Mouse (Mus musculus): ENCODE data around the gene Akap9. TPM values are rescaled to one million over a fixed set of nuclear protein-coding genes. Genes with fewer than 3 reads are reported as not detected.

Gene Akap9
- polyA plus RNA-seq, 1 experiment from 2014 or later = 107 TPM

GRCm38 (mm10) chr5:4039351-4039750 is 111.5 kb downstream of the Akap9 start:
- Histone ChIP-seq H3K9me3 (replicated peaks) (no peaks in the 10 kb centered on the region), H3K27ac (ENCODE audit: poor library complexity, severe bottlenecking) (no peak overlapping the region), H3K4me2 (no peak overlapping the region), H3K4me3 (no peak overlapping the region), H3K36me3 (peaks cover 75% of the 10 kb centered on the region), H3K27me3 (replicated peaks) (no peaks in the 10 kb centered on the region), H3K4me1 (replicated peaks) (no peaks in the 10 kb centered on the region), H3K9ac (no peak overlapping the region)
- no peak for ATAC-seq (ENCODE audit: insufficient number of reproducible peaks, low FRiP score)
- 82% methylated on average over 8 of the region's 8 CpGs for WGBS

GRCm38 (mm10) chr5:4040372-4040771 is 112.5 kb downstream of the Akap9 start:
- no peak for ATAC-seq (ENCODE audit: insufficient number of reproducible peaks, low FRiP score)
- H3K9ac ChIP-seq = no peak overlapping the region
- no peaks in the 10 kb centered on the region for H3K4me1 ChIP-seq (replicated peaks)
- H3K36me3 ChIP-seq = peaks cover 74% of the 10 kb centered on the region
- no peaks in the 10 kb centered on the region for H3K9me3 ChIP-seq (replicated peaks)
- no peaks in the 10 kb centered on the region for H3K27me3 ChIP-seq (replicated peaks)
- 86% methylated on average over 6 of the region's 6 CpGs for WGBS
- H3K4me3 ChIP-seq = no peak overlapping the region
- no peak overlapping the region for H3K27ac ChIP-seq (ENCODE audit: poor library complexity, severe bottlenecking)
- no peak overlapping the region for H3K4me2 ChIP-seq

DNA sequence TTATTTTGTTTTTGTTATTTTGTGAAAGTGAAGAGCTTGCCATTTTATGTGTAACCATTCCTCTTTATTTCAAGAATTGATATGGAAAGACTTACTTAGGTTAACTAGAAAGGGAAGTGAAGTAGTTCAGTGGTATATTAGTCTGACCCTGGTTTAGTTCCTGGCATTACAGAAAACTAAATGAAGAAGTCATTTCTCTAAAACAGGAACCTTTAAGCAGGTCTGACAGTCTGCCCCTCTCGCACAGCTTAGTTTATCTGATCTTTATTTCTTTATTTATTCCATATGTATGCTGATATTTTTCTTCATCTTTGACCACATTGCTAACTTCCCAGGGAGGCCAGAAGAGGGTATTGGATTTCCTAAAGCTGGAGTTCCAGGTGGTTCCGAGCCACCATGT is 113.1 kb downstream of the Akap9 start:
- H3K9me3 ChIP-seq (replicated peaks) = no peaks in the 10 kb centered on the region
- ATAC-seq (ENCODE audit: insufficient number of reproducible peaks, low FRiP score) = no peak
- no peak overlapping the region for H3K27ac ChIP-seq (ENCODE audit: poor library complexity, severe bottlenecking)
- WGBS = 92% methylated on average over 2 of the region's 2 CpGs
- no peaks in the 10 kb centered on the region for H3K4me1 ChIP-seq (replicated peaks)
- peaks cover 72% of the 10 kb centered on the region for H3K36me3 ChIP-seq
- no peak overlapping the region for H3K4me2 ChIP-seq
- H3K4me3 ChIP-seq = no peak overlapping the region
- no peak overlapping the region for H3K9ac ChIP-seq
- H3K27me3 ChIP-seq (replicated peaks) = no peaks in the 10 kb centered on the region

GRCm38 (mm10) chr5:4060313-4060712 is 132.5 kb downstream of the Akap9 start:
- WGBS = 91% methylated on average over 8 of the region's 8 CpGs
- Histone ChIP-seq H3K9me3 (replicated peaks) (no peaks in the 10 kb centered on the region), H3K27ac (ENCODE audit: poor library complexity, severe bottlenecking) (no peak overlapping the region), H3K36me3 (peaks cover 80% of the 10 kb centered on the region), H3K4me3 (no peak overlapping the region), H3K4me1 (replicated peaks) (no peaks in the 10 kb centered on the region), H3K4me2 (no peak overlapping the region), H3K27me3 (replicated peaks) (no peaks in the 10 kb centered on the region), H3K9ac (no peak overlapping the region)
- no peak for ATAC-seq (ENCODE audit: insufficient number of reproducible peaks, low FRiP score)

GRCm38 (mm10) chr5:4066476-4067115 is 138.7 kb downstream of the Akap9 start:
- H3K36me3 ChIP-seq = peaks cover 82% of the 10 kb centered on the region
- H3K4me2 ChIP-seq = no peak overlapping the region
- no peaks in the 10 kb centered on the region for H3K9me3 ChIP-seq (replicated peaks)
- no peak overlapping the region for H3K27ac ChIP-seq (ENCODE audit: poor library complexity, severe bottlenecking)
- H3K9ac ChIP-seq = no peak overlapping the region
- no peaks in the 10 kb centered on the region for H3K4me1 ChIP-seq (replicated peaks)
- no peak; the same call in 1 of the 2 replicates for ATAC-seq (ENCODE audit: insufficient number of reproducible peaks, low FRiP score)
- H3K27me3 ChIP-seq (replicated peaks) = no peaks in the 10 kb centered on the region
- H3K4me3 ChIP-seq = no peak overlapping the region
- WGBS = 85% methylated on average over 18 of the region's 18 CpGs

DNA sequence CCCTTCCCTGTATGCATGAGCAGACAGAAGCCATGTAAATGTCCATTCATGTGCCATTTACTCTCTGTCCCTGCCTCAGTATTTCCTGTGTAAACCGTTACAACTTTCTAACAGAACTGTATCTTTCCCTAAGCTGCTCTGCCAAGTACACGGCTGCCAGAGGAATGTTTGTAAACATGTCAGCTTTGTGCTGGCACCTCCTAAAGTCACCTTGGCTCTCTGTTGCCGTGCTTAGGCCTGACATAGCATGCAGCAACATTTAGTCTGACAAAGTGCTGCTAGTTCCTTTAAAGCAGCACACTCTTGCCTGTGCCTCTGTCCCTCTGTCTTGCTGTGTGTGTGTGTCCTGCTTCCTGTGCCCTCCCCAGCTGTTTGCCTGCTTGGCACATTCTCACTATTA is 139.3 kb downstream of the Akap9 start:
- Histone ChIP-seq H3K27me3 (replicated peaks) (no peaks in the 10 kb centered on the region), H3K9me3 (replicated peaks) (no peaks in the 10 kb centered on the region), H3K36me3 (peaks cover 82% of the 10 kb centered on the region), H3K4me1 (replicated peaks) (no peaks in the 10 kb centered on the region), H3K4me2 (no peak overlapping the region), H3K9ac (no peak overlapping the region), H3K4me3 (no peak overlapping the region), H3K27ac (ENCODE audit: poor library complexity, severe bottlenecking) (no peak overlapping the region)
- ATAC-seq (ENCODE audit: insufficient number of reproducible peaks, low FRiP score) = no peak
- WGBS = 62% methylated on average over 3 of the region's 3 CpGs

GRCm38 (mm10) chr5:4079086-4079485 is 151.2 kb downstream of the Akap9 start:
- Histone ChIP-seq H3K4me1 (replicated peaks) (no peaks in the 10 kb centered on the region), H3K27ac (ENCODE audit: poor library complexity, severe bottlenecking) (no peak overlapping the region), H3K27me3 (replicated peaks) (no peaks in the 10 kb centered on the region), H3K4me3 (no peak overlapping the region), H3K9ac (no peak overlapping the region), H3K9me3 (replicated peaks) (no peaks in the 10 kb centered on the region), H3K4me2 (no peak overlapping the region), H3K36me3 (peaks cover 66% of the 10 kb centered on the region)
- 89% methylated on average over 3 of the region's 3 CpGs for WGBS
- no peak for ATAC-seq (ENCODE audit: insufficient number of reproducible peaks, low FRiP score)

- Histone ChIP-seq H3K36me3 (peaks cover 78% of the 10 kb centered on the region), H3K9me3 (replicated peaks) (no peaks in the 10 kb centered on the region), H3K9ac (no peak overlapping the region), H3K4me2 (no peak overlapping the region), H3K27me3 (replicated peaks) (no peaks in the 10 kb centered on the region), H3K4me3 (no peak overlapping the region), H3K4me1 (replicated peaks) (no peaks in the 10 kb centered on the region), H3K27ac (ENCODE audit: poor library complexity, severe bottlenecking) (no peak overlapping the region)
- WGBS = 75% methylated on average over 2 of the region's 2 CpGs
- ATAC-seq (ENCODE audit: insufficient number of reproducible peaks, low FRiP score) = no peak
These were observed 153.0 kb downstream of the Akap9 start for GRCm38 (mm10) chr5:4080861-4081260.

GRCm38 (mm10) chr5:4081513-4081912 is 153.7 kb downstream of the Akap9 start:
- no peak overlapping the region for H3K9ac ChIP-seq
- H3K27me3 ChIP-seq (replicated peaks) = no peaks in the 10 kb centered on the region
- H3K4me3 ChIP-seq = no peak overlapping the region
- peaks cover 79% of the 10 kb centered on the region for H3K36me3 ChIP-seq
- no peaks in the 10 kb centered on the region for H3K9me3 ChIP-seq (replicated peaks)
- H3K4me2 ChIP-seq = no peak overlapping the region
- 79% methylated on average over 2 of the region's 2 CpGs for WGBS
- no peak overlapping the region for H3K27ac ChIP-seq (ENCODE audit: poor library complexity, severe bottlenecking)
- ATAC-seq (ENCODE audit: insufficient number of reproducible peaks, low FRiP score) = no peak
- H3K4me1 ChIP-seq (replicated peaks) = no peaks in the 10 kb centered on the region

DNA sequence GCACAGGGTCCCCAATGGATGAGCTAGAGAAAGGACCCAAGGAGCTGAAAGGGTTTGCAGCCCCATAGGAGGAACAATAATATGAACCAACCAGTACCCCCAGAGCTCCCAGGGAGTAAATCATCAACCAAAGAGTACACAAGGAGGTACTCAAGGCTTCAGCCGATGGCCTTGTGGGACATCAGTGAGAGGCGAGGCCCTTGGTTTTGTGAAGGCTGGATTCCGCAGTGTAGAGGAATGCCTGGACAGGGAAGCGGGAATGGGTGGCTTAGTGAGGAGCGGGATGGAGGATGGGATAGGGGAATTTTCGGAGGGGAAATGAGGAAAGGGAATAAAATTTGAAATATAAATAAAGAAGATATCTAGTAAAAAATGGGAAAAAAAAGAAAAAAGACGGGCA is 157.1 kb downstream of the Akap9 start:
- Histone ChIP-seq H3K9me3 (replicated peaks) (no peaks in the 10 kb centered on the region), H3K27ac (ENCODE audit: poor library complexity, severe bottlenecking) (no peak overlapping the region), H3K4me2 (no peak overlapping the region), H3K36me3 (peaks cover 81% of the 10 kb centered on the region), H3K9ac (no peak overlapping the region), H3K27me3 (replicated peaks) (no peaks in the 10 kb centered on the region), H3K4me1 (replicated peaks) (no peaks in the 10 kb centered on the region), H3K4me3 (no peak overlapping the region)
- ATAC-seq (ENCODE audit: insufficient number of reproducible peaks, low FRiP score) = no peak
- 91% methylated on average over 7 of the region's 7 CpGs for WGBS

DNA sequence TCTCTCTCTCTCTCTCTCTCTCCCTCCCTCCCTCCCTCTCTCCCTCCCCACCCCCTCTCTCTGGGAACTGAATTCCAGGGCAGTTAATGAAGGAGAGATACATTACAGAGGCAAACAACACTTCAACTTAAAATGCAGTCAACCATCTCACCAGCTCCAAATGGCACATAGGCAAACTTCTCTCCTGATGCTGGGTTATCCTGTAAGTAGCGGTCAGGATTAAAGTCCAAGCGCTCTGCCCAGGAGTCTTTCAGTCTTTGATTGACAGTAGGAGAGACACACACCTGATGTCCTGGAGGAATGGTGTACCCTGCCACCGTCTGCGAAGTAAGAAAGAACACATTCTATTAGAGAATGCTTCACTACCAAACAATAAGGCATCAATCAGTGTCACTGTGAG is 158.5 kb downstream of the Akap9 start:
- Histone ChIP-seq H3K27me3 (replicated peaks) (no peaks in the 10 kb centered on the region), H3K4me3 (no peak overlapping the region), H3K4me2 (no peak overlapping the region), H3K4me1 (replicated peaks) (no peaks in the 10 kb centered on the region), H3K9ac (no peak overlapping the region), H3K27ac (ENCODE audit: poor library complexity, severe bottlenecking) (no peak overlapping the region), H3K9me3 (replicated peaks) (no peaks in the 10 kb centered on the region), H3K36me3 (peaks cover 82% of the 10 kb centered on the region)
- 93% methylated on average over 4 of the region's 4 CpGs for WGBS
- ATAC-seq (ENCODE audit: insufficient number of reproducible peaks, low FRiP score) = no peak

GRCm38 (mm10) chr5:4088190-4088589 is 160.3 kb downstream of the Akap9 start:
- no peaks in the 10 kb centered on the region for H3K9me3 ChIP-seq (replicated peaks)
- no peak overlapping the region for H3K4me2 ChIP-seq
- peaks cover under 1% of the 10 kb centered on the region; the same call in 1 of the 2 replicates for H3K4me1 ChIP-seq (replicated peaks)
- no peaks in the 10 kb centered on the region for H3K27me3 ChIP-seq (replicated peaks)
- H3K36me3 ChIP-seq = peaks cover 83% of the 10 kb centered on the region
- ATAC-seq (ENCODE audit: insufficient number of reproducible peaks, low FRiP score) = no peak
- no peak overlapping the region for H3K27ac ChIP-seq (ENCODE audit: poor library complexity, severe bottlenecking)
- H3K9ac ChIP-seq = no peak overlapping the region
- WGBS = 81% methylated on average over 5 of the region's 5 CpGs
- no peak overlapping the region for H3K4me3 ChIP-seq
